Mouse (Mus musculus): ENCODE results near the gene Rasal1.

Gene Rasal1

GRCm38 (mm10) chr5:120621846-120622197 is 26.8 kb upstream of the Rasal1 start:
- DNase-seq (ENCODE audit: low spot score), result no peak

GRCm38 (mm10) chr5:120622198-120622851 is 26.3 kb upstream of the Rasal1 start:
- peak; percentile 32 for DNase-seq (ENCODE audit: low spot score)

GRCm38 (mm10) chr5:120624427-120624826 is 24.2 kb upstream of the Rasal1 start:
- no peak for DNase-seq (ENCODE audit: low spot score)

- DNase-seq (ENCODE audit: low spot score), result no peak
Observed at GRCm38 (mm10) chr5:120626399-120626798, 22.2 kb upstream of the Rasal1 start.

DNA sequence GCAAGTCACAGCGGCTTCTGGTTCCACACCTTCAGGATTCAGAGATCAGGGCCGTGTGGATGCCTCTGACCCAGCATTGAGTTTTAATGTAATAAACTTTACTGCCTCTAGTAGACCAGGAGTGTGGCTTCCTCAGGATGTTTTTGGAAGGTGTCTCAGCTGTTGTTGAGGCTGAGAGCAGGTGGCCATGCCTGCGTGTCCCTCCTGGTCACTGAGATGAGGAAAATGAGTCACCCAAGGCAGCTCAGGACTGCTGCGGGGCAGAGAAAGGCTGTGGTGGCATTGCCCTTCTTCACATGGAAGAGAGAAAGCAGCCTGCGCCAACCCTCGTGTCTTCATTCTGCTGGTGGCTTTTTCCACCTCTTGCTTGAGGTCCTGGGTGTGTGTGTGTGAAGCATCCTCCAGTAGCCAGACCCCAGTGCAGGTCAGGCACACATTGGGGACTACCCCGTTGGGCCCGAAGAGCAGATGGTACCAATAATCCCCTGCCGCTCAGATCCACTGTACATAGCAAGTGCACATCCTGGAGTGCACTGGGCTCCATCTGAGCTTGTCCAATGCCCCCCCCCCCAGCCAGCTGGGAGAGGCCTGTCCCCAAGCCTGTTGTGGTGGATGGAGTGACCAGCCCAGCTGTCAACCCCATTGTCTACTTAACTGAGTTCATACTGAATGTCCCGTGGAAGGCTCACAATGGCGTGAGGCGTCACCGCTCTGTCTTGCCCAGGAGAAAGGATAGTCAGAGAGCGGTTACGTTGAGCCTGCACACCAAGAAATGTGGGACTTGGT is 20.9 kb upstream of the Rasal1 start:
- no peak for DNase-seq (ENCODE audit: low spot score)

DNA sequence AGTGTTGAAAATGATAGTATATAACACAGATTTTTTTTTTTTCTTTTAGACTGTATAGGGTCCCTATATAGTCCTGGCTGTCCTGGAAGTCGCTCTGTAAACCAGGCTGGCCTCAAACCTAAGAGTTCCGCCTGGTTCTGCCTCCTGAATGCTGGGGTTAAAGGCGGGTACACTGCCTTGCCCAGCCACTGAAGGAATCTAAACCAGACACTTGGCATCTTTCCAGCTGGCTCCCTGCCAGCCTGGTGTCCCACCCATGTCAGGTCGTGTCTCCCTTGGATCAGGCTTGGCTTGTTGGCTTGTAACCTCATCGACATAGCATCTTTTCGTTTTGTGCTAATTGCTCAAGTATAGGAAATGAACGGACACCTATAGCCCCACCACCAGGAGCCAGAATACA is 20.0 kb upstream of the Rasal1 start:
- no peak for DNase-seq (ENCODE audit: low spot score)

GRCm38 (mm10) chr5:120631128-120631527 is 17.5 kb upstream of the Rasal1 start:
- peak; percentile 20 for DNase-seq (ENCODE audit: low spot score)

DNA sequence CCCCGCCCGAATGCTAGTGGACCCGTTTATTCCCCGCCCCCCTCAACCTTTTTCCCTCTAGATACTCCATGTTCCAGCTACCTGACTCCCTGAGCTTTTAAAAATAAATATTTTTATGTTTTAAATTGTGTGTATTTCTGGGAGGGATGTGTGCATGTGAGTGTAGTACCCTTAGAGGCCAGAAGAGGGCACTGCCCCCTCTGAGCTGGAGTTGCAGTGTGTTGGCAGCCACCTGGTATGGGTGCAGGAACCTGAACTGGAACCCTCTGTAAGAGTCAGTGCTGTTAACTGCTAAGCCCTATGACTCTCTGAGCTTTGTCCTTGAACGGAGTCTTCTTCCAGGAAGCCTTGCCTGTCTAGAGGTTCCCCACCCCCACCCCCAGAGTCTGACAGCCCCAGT is 16.7 kb upstream of the Rasal1 start:
- DNase-seq (ENCODE audit: low spot score), result no peak

GRCm38 (mm10) chr5:120634131-120634530 is 14.5 kb upstream of the Rasal1 start, which contains the start of gene Cfap73:
Gene Cfap73, minus strand, starts transcription at chr5:120634235.
- DNase-seq (ENCODE audit: low spot score), result no peak

GRCm38 (mm10) chr5:120634860-120635259 is 13.8 kb upstream of the Rasal1 start:
- DNase-seq (ENCODE audit: low spot score), result no peak

- DNase-seq (ENCODE audit: low spot score), result no peak
Observed at GRCm38 (mm10) chr5:120635633-120636032, 13.0 kb upstream of the Rasal1 start.

DNA sequence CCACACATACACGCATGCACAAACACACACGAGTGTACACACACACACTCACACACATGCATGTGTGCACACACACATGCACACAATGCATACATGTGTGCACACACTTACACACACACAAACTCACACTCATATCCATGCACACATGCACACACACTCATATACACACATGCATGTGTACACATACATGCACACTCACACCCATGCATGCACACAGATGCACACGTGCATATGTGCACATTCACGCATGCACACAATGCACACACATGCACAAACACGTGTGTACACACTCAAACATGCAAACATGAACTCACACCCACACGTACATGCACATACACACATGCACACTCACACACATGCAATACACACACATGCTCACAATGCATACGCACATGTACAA is 8.5 kb upstream of the Rasal1 start:
- DNase-seq (ENCODE audit: low spot score), result no peak

DNA sequence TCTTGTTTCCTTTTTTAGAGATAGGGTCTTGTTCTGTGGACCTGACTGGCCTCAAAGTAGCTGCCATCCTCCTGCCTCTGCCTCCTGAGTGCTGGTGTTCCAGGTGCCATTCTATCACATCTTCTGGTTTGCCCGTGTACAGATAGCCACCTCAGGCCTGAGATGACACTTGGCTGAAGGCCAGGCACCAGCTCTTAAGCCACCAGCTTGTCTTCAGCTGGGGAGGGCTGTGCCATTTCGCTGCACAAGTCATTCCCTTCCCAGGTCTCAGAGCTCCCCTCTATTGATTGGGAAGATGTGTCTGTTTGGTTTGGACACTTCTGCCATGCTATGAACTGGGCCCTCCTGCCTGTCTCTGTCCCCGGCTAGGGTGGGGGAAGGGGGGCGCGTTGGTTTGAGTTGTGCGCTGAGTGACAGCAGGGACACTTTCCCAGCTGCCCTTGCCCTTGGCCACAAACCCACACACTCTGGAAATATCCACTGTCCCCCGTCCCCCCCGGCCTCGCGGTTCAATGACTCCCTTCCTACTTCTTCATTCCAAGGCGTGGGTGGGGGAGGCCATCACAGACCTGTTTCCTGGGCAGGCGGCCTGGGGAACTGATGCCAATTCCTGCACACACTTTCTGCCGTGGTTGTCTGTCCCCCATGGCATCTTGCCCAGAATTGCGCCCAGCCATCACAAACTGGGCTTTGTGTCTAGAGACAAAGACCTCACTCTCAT is 5.1 kb upstream of the Rasal1 start:
- DNase-seq (ENCODE audit: low spot score), result no peak

- no peak for DNase-seq (ENCODE audit: low spot score)
Observed at GRCm38 (mm10) chr5:120644227-120644626, 4.4 kb upstream of the Rasal1 start.

DNA sequence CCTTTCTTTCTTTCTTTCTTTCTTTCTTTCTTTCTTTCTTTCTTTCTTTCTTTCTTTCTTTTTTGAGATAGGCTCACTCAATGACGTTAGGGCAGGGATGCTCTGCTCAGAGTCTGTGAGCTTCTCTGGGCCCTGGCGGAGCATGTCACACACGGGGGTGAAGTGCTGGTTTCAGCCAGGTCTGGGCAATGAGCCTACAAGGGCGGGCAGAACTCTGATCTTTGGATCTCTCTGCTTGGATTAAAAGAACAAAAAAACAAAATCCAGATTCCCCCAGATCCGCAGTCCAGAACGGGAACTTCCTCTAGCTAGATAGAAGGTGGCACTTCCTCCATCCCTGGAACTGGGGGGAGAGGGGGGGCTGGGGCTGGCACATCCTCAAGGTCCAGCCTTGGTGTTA is 2.8 kb upstream of the Rasal1 start:
- no peak for DNase-seq (ENCODE audit: low spot score)

GRCm38 (mm10) chr5:120647361-120647760 is 1.3 kb upstream of the Rasal1 start:
- DNase-seq (ENCODE audit: low spot score), result no peak

DNA sequence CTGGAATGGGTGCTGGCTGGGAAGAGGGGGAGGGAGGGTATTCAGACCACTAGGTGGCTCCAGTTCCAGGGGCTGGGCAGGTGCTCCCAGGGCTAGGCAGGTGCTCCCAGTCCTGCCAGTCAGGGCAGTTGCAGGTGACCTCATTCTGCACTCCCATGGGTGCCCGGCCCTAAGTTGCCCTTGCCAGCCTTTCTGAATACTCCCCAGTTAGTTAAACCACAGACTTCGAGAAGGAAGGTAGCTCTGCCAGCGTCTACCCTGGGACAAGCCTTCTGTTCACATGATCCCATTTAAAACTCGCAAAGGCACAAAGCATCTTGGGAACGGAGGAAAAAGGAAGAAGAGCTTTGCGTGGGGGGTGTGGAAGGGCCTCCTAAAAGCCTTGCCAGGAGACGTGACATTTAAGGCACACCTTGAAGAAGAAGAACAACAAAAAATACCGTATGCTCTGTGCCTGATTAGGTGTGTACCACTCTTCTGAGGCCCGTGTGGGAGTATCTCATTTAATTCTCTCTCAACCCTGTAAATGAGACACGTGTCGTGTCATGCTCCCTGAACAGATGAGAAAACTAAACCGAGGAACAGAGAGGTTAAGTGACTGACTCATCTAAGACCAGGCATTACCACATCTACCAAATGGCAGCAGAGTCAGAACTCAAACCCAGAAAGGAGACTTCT is 659 bp upstream of the Rasal1 start:
- DNase-seq (ENCODE audit: low spot score), result peak; percentile 41

GRCm38 (mm10) chr5:120649374-120649933 is 842 bp downstream of the Rasal1 start:
- no peak for DNase-seq (ENCODE audit: low spot score)

GRCm38 (mm10) chr5:120649938-120650337 is 1.3 kb downstream of the Rasal1 start:
- no peak for DNase-seq (ENCODE audit: low spot score)

GRCm38 (mm10) chr5:120651230-120651629 is 2.6 kb downstream of the Rasal1 start:
- no peak for DNase-seq (ENCODE audit: low spot score)

GRCm38 (mm10) chr5:120652915-120653701 is 4.5 kb downstream of the Rasal1 start:
- no peak for DNase-seq (ENCODE audit: low spot score)
